Mouse (Mus musculus) gastrocnemius, adult 2 months (tissue): ENCODE data around the gene Ms4a6b. TPM values are rescaled to one million over a fixed set of nuclear protein-coding genes. Genes with fewer than 3 reads are reported as not detected.
"Not testable (repeated sequence)": the region's sequence is repeated elsewhere in the genome, so short reads cannot be mapped to it uniquely, and the experiment has no call there.

ENCODE experiments used
- DNase-seq: peaks from one replicate; pipeline ENCODE4 v3.0.0; 2022
- H3K27ac ChIP-seq: fragments of 200-600 bp; 2 replicates; pipeline ENCODE4 v1.8.1; 2022; ENCODE audit warnings: mild to moderate bottlenecking
- H3K4me3 ChIP-seq: fragments of 200-600 bp; 2 replicates; pipeline ENCODE4 v1.8.1; 2022; ENCODE audit warnings: mild to moderate bottlenecking, moderate library complexity
- CTCF ChIP-seq: fragments of 200-600 bp; IDR thresholded peaks from 2 replicates; pipeline ENCODE4 v1.8.1; 2022; ENCODE audit warnings: antibody characterized with exemption, mild to moderate bottlenecking, moderate library complexity
- intact Hi-C: fragments of 180-260 bp; cut with DNase I; formaldehyde crosslinking; loops from one replicate; pipeline ENCODE4 v1.15.1; 2025
- total RNA-seq, 2 experiments: library from RNA; stranded (reverse); gene quantifications; 2 replicates each; pipeline ENCODE4 v1.2.3; 2021

Gene Ms4a6b
- total RNA-seq, 2 experiments from 2014 or later = 0.54 to 2.7 TPM

DNA sequence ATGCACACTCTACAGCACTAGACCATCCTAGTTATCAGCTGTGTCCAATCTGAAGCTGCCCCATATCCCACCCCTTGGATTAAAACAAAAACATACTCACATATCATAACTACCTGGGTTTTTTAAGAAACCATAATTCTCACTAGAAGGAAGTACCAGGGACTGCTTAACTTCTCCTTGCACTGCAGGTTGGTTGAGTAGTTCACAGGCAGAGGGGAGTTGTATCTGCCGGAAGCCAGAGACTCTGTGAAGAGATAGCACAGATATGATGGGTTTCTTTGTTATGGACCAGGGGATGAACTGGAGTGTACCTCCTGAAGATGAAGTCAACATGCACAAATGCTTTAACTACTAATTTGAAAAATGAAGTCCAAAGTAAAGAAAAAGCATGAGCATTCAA, 15.5 kb upstream of the Ms4a6b start:
- intact Hi-C loops = no loop called here
- no peak for DNase-seq
- no peak for TF ChIP-seq CTCF
- no peak overlapping the region for H3K4me3 ChIP-seq
- H3K27ac ChIP-seq = no peak overlapping the region

DNA sequence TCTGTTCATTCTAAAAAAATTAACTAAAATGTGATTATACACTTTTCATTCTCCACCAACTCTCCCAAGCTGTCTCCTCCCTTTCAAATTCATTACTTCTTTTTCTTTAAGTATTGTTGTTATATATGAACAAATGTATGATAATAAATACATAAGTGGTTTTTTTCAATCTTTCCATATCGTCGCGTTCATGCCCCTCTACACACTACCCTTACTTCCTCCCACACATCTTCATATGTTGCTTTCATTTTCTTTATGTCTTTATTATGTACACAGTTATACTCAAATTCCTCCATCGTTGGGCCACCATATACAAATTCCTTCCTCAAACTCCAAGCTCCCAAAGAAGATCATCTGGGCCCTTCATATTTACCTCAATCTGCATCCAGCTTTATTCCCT, 15.0 kb upstream of the Ms4a6b start:
- TF ChIP-seq CTCF = no peak
- DNase-seq = no peak
- Histone ChIP-seq H3K4me3 (no peak overlapping the region), H3K27ac (no peak overlapping the region)
- intact Hi-C loops = no loop called here

DNA sequence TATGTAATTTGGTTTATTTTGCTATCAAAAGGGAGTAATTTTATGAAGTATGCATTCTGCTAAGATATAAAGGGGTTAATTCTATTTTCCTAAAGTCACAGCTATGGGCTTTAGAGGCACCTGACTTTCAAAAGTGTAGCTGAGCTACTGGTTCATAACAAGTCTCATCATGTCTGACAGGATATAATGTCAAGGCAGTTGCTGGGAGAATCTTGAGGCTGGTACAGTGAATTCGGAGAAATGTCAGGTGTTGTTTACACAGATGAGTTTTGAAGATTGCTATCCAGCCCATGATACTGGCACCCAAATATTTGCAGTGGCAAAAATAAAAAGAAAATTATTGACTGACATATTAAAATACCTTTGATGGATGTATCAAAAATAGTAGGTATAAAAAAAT, 11.5 kb upstream of the Ms4a6b start:
- no peak for DNase-seq
- intact Hi-C loops = no loop called here
- TF ChIP-seq CTCF = no peak
- Histone ChIP-seq H3K27ac (no peak overlapping the region), H3K4me3 (no peak overlapping the region)

- Histone ChIP-seq H3K27ac (peak overlapping the region; percentile 38; the same call in 1 of the 2 replicates), H3K4me3 (peak overlapping the region; percentile 34; the same call in 1 of the 2 replicates)
- intact Hi-C loops = no loop called here
- TF ChIP-seq CTCF = no peak
- DNase-seq = no peak
These were observed 2.9 kb upstream of the Ms4a6b start for GRCm38 (mm10) chr19:11513458-11513857.

DNA sequence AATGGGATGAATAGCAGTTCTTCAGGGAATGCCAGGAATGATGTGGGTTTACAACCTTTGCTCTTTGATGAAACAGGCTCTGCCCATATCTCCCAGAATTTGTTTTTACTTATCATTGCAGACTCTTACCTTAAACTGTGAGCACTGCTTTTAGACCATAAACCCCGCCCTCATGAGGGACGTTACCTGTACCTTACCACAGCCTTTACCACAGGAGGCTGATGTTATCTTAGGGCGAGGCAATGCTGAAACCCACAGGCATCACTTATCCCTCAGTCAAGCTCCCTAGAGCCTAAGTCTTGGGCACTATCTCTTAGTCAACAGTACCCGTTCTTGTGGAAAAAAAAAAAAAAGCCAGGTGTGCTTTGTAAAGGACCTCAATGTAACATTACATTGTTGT, 533 bp downstream of the Ms4a6b start:
- intact Hi-C loops = no loop called here
- H3K27ac ChIP-seq = 0 out of 2 replicates have a peak overlapping the region, but pooled peaks have one; percentile 20
- TF ChIP-seq CTCF = no peak
- no peak for DNase-seq
- H3K4me3 ChIP-seq = no peak overlapping the region

- peak overlapping the region; percentile 20; the same call in 1 of the 2 replicates for H3K27ac ChIP-seq
- intact Hi-C loops, H3K4me3 ChIP-seq, DNase-seq: not testable (repeated sequence)
These were observed 1.1 kb downstream of the Ms4a6b start for GRCm38 (mm10) chr19:11517373-11517772.

DNA sequence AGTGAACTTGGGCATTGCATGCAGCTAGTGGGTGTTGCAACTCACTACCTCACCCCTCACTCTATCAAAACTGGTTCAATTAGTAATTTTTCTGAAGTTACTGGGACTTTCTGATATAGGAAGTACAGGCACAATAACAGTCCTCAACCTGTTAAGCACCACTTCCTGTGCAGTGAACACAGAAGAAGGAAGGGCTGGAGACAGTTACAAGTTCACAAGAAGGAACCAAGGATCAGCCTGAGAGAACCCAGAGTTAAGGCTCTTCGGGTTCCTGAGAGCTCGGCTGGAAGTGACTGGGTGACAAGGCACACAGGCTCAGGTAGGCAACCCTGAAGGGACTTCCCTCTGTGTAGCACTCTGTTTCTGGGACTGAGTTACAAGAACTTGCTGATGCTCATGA, 2.0 kb downstream of the Ms4a6b start:
- intact Hi-C loops, DNase-seq, H3K4me3 ChIP-seq: not testable (repeated sequence)
- H3K27ac ChIP-seq = peak overlapping the region; percentile 46; the same call in 1 of the 2 replicates

- TF ChIP-seq CTCF = no peak
- intact Hi-C loops = no loop called here
- Histone ChIP-seq H3K27ac (no peak overlapping the region), H3K4me3 (no peak overlapping the region)
- no peak for DNase-seq
These were observed 3.8 kb downstream of the Ms4a6b start for GRCm38 (mm10) chr19:11520146-11520545.

DNA sequence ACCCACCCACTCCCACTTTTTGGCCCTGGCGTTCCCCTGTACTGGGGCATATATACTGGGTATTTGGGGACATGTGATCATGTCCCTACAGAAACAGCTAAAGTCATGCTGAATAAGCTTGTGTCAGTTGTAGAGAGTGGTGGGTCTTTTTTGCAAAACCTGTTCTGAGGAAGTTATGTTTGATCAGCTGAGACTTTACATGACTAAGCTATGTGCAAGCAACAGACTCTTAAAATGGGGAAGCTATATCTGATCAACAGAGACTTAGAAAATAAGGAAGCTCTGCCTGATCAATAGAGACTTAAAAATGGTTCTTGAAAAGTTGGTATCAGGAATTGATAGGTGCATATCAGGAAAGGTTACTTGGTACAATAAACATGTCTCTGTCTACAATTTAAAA, 17.1 kb downstream of the Ms4a6b start:
- Histone ChIP-seq H3K27ac (no peak overlapping the region), H3K4me3 (no peak overlapping the region)
- intact Hi-C loops = no loop called here
- no peak for TF ChIP-seq CTCF
- no peak for DNase-seq

DNA sequence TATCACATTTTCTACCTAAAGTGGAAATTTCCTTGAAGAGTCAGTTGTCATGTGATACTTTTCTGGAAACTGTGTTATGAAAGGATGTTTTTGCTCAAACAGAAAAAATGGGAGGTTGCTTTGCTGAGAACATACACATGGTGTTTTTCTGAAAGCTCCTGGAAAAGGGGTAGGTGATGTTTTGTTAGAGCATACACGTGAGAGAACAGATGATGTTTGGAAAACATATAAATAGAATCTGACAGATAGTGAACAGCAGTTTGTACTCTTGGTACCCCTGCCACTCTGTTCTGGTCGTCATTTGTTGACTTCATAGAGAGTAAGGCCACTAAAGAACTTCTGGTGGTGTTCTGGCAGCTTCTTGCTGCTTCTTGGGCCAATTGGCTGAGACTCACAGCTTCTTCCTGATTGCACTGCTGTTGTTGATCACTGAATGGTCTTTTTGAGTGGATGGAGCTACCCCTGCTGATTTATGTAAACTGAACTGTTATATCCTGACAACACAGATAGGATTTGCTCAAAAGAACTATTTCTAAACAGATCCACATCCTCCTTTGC, 17.7 kb downstream of the Ms4a6b start:
- Histone ChIP-seq H3K27ac (peak overlapping the region; percentile 4; the same call in 1 of the 2 replicates), H3K4me3 (no peak overlapping the region)
- TF ChIP-seq CTCF = no peak
- intact Hi-C loops = no loop called here
- peak; percentile 60 for DNase-seq

DNA sequence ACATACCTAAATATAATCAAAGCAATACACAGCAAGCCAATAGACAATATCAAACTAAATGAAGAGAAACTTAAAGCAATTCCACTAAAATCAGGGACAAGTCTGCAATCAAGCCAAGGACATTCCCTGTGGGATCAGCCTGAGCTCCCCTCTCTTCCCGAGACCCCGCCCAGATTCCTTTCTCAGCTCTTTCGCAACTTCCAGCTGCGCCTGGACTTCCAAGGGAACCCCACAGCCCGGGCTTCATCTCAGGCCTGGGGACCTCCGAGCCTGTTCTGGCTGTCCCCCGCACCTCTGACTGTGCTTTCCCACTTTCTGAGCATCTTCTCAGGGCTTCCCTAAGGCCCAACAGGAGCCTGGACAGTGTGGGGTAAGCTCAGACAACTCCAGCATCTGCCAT, 20.3 kb downstream of the Ms4a6b start, which contains the start of gene Ms4a4d:
Gene Ms4a4d (plus strand): TSS at position 209 of the 400 bp plus-strand sequence.
- Histone ChIP-seq H3K4me3 (peak within 1 kb of the TSS; percentile 65), H3K27ac (peak within 1 kb of the TSS; percentile 81)
- intact Hi-C loops = no loop called here
- TF ChIP-seq CTCF = no peak
- DNase-seq = peak; percentile 81

DNA sequence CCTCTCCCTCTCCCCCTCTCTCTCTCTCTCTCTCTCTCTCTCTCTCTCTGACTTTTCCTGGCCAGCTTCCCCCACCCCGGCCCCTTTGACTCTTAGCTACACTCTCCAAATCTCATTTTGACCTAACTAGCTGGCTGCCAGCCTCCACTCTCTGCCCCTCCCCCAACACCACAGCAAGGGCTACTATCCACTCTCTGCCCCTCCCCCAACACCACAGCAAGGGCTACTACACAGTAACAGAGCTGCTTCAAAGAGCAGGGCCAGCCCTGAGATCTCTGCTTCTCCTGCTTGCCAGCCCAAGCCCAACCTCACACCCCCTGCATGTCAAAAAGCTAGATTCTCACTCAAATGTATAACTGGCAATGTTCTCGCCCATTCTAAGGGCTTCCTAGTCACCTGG, 21.0 kb downstream of the Ms4a6b start:
- no peak for TF ChIP-seq CTCF
- intact Hi-C loops = no loop called here
- H3K4me3 ChIP-seq = peak overlapping the region; percentile 54
- H3K27ac ChIP-seq = no peak overlapping the region
- DNase-seq = peak; percentile 46

DNA sequence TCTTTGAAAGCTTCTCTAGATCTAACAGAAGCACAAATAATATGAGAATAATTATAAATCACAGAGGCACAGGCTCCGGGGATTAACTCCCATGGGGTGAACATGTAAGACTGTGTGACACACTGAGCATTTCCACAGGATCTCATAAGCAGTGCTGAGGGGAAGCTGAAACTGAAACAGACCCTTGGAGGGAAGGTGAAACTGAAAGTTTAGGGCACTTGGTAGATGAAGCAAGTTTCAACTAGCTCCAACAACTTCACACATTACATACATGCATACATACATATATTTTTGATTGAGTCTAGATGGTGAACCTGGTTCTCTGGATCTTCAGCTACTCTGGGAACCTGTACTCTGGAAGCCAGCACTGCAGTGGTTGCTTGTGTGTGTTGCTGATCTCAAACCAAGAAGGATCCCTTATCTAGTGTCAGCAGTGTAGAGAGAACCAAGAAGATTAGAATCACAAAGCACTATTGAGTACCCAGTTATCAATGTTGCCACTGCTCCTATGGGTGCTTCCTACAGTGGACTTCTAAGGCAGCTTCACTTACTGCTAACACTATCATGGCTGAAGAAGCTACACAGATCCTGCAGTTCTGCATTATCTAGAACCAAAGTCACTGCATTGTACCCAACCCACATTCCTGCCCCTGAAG, 24.0 kb downstream of the Ms4a6b start:
- H3K4me3 ChIP-seq, DNase-seq, intact Hi-C loops, H3K27ac ChIP-seq: not testable (repeated sequence)

DNA sequence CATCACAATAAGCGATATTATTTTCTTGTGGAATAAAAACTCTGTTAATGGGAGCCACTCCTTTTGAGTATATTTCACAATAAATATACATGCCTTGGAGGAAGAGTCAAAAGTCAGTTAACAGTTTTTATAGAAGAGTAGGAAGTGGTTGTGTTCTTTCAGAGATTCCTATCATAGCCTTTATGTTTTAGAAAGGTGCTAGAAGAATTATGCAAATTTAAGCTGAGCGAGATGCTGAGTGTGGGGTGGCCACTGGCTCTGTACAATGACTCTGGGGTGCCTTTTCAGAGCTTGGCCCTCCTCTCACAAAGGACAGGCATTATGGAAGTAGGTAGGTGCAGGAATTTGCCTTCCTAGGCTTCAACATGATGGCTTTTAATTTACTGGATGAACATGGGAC, 28.1 kb downstream of the Ms4a6b start:
- intact Hi-C loops, DNase-seq, H3K4me3 ChIP-seq, H3K27ac ChIP-seq: not testable (repeated sequence)
